8 mouse cellular contexts compared by ENCODE assay signal in the genomic region with DNA sequence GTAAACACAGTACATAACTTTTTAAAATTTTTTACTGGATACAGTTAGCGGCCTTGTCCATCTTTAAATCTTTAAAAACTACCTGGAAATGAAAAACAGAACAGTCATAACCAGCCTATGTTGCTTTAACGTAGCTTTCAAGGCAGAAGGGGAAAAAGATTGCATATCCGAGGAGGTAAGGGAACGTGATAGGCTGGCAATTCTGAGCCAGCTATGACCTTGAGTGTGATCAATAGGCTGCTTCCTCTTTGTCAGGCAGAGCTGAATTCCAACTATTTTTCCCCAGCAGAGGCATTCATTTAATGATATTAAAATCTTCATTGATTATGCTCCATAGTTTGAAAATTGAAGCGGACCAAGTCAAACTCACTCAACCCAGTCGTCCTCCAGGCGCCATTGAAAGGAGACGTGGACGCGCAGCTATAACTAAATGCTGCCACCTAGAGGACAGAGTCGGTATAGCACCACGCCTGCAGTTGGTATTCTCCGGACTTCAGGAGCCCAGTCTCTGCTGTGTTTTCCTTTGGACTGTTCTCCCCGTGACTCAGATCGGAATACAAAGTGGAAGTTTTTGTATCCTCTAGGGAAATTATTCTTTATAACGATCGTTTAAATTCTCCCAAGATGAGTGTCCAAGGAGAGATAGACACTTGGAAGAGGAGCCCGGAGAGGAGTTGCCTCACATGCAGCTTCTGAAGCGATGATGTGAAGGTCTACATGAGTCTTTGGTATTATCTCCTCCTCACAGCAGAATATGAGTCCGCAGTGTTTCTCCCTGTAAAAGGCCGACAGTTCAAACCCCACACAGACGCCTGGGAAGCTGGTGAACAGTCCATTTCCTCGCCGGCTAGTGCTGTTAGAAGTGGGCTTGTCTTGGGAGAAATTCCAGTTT.
A peak's percentile ranks its signal among the peaks of the same experiment; 100 is the strongest.
DNase-seq lines count a peak whose midpoint lies in the region; ATAC-seq lines count a peak whose summit lies in the region.

No protein-coding gene starts in this region.

- no peaks in the 10 kb centered on the region for H3K36me3 ChIP-seq in hindbrain, embryonic 12.5 days

- H3K4me2 ChIP-seq in hindbrain, embryonic 12.5 days (replicated peaks): peak overlapping the region; percentile 36

- peak; percentile 86 for DNase-seq in MN1 (ENCODE audit: low spot score)
- peak; percentile 92 for DNase-seq in cerebellum, adult 9-10 months
- DNase-seq in frontal cortex, postnatal 10 days (ENCODE audit: low spot score in 2 of 2): peak; percentile 29 to 80
- DNase-seq in layer of hippocampus, postnatal 10 days (ENCODE audit: low spot score in 2 of 2): peak; percentile 95 to 96
- DNase-seq in lung, postnatal 10 days: peak; percentile 88
- DNase-seq in retina, adult 2 months (ENCODE audit: low read depth, low spot score): peak; percentile 67
- peak; percentile 80 for DNase-seq in thymus, postnatal 25 days

- H3K27ac ChIP-seq in hindbrain, embryonic 12.5 days: no peak overlapping the region

- H3K9me3 ChIP-seq in hindbrain, embryonic 12.5 days (replicated peaks): no peaks in the 10 kb centered on the region

- no peak overlapping the region for H3K4me3 ChIP-seq in hindbrain, embryonic 12.5 days

- ATAC-seq in hindbrain, embryonic 12.5 days (ENCODE audit: low FRiP score): peak; percentile 69

- WGBS in hindbrain, embryonic 12.5 days: 27% methylated on average over 24 of the region's 24 CpGs

- peaks cover 19% of the 10 kb centered on the region for H3K4me1 ChIP-seq in hindbrain, embryonic 12.5 days

- no peak overlapping the region for H3K9ac ChIP-seq in hindbrain, embryonic 12.5 days

- no peaks in the 10 kb centered on the region for H3K27me3 ChIP-seq in hindbrain, embryonic 12.5 days
